14 mouse cellular contexts compared by ENCODE assay signal in the genomic region with DNA sequence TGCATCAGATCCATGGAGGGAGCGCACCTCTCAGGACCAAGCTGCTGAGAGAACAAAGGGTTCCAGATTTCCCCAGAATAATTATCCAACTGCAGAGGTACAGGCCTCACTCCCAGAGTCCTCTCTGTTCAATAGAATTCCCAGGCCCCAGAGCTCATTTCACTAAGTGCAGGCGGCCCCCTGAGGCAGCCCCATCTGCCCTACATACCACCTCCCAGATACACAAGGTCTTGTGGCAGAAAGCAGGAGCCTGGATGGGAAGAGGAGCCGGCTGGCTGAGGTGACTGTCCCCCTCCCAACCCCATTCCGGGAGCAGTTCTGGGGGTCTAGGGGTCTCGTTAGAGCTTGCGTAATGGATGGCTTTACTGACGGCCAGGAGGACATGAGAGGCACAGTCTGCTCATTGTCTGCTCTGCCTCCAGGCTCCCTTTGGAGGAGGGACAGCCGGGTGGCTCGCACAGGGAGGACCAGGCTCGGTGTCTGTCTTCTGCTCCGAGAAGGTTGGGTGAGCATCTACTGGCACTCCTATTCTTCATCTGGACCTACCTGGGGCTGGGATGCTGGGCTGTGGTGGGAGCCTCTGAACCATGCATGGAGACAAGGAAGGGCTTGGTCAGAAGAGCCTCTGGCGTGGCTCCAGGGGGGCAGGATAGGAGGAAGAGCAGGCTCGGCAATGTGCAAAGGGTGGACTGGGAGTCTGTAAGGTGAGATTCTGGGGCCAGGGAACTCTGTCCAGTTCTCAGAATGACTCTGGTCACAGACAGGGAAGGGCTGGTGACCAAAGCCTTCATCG. TPM values are rescaled to one million over a fixed set of nuclear protein-coding genes. Genes with fewer than 3 reads are reported as not detected.
DNase-seq lines count a peak whose midpoint lies in the region; ATAC-seq and TF ChIP-seq lines count a peak whose summit lies in the region.
"Had no signal": no experiment of that assay in that cellular context is flagged by ENCODE, and none has a peak within 500 bp of the region (broad histone marks: within the 10 kb centered on the region; RNA-seq: fewer than 3 reads in every experiment).

No protein-coding gene starts in this region.

- no peaks in the 10 kb centered on the region for H3K9me3 ChIP-seq in forebrain, postnatal 0 days (ENCODE audit: low read length)
- no peaks in the 10 kb centered on the region for H3K9me3 ChIP-seq in forebrain, embryonic 14.5 days (replicated peaks; ENCODE audit: control insufficient read depth, low read length)
- H3K9me3 ChIP-seq in hindbrain, embryonic 10.5 days, result no peaks in the 10 kb centered on the region
- H3K9me3 ChIP-seq in midbrain, embryonic 13.5 days, result no peaks in the 10 kb centered on the region
- H3K9me3 ChIP-seq: heart, embryonic 12.5 days; intestine, embryonic 15.5 days had no signal

- H3K36me3 ChIP-seq in forebrain, postnatal 0 days (ENCODE audit: insufficient read depth), result no peaks in the 10 kb centered on the region
- no peaks in the 10 kb centered on the region for H3K36me3 ChIP-seq in forebrain, embryonic 14.5 days (ENCODE audit: control insufficient read depth, insufficient read depth, low read length)
- H3K36me3 ChIP-seq in hindbrain, embryonic 10.5 days, result no peaks in the 10 kb centered on the region
- H3K36me3 ChIP-seq in midbrain, embryonic 13.5 days, result no peaks in the 10 kb centered on the region
- H3K36me3 ChIP-seq: heart, embryonic 12.5 days; intestine, embryonic 15.5 days had no signal

- H3K27ac ChIP-seq in forebrain, postnatal 0 days (ENCODE audit: low read depth, low read length), result peak overlapping the region; percentile 57; the same call in 1 of the 2 replicates
- H3K27ac ChIP-seq in forebrain, embryonic 14.5 days (ENCODE audit: low read depth, low read length), result no peak overlapping the region
- peak overlapping the region; percentile 26; the same call in 1 of the 2 replicates for H3K27ac ChIP-seq in cortical plate, adult 2 months (ENCODE audit: insufficient read depth, low read length)
- H3K27ac ChIP-seq in hindbrain, embryonic 10.5 days, result peak overlapping the region; percentile 80
- H3K27ac ChIP-seq in midbrain, embryonic 13.5 days, result peak overlapping the region; percentile 73
- H3K27ac ChIP-seq: intestine, embryonic 15.5 days had no signal

- H3K4me3 ChIP-seq in forebrain, postnatal 0 days (ENCODE audit: low read depth, low read length), result no peak overlapping the region
- H3K4me3 ChIP-seq in forebrain, embryonic 14.5 days (ENCODE audit: low read depth, low read length), result no peak overlapping the region
- H3K4me3 ChIP-seq in cortical plate, adult 2 months (ENCODE audit: insufficient read depth, low read length), result peak overlapping the region; percentile 16; the same call in 1 of the 2 replicates
- peak overlapping the region; percentile 16 for H3K4me3 ChIP-seq in hindbrain, embryonic 10.5 days
- H3K4me3 ChIP-seq in midbrain, embryonic 13.5 days (replicated peaks), result no peak overlapping the region
- H3K4me3 ChIP-seq: heart, embryonic 12.5 days; intestine, embryonic 15.5 days had no signal

- no peak overlapping the region for H3K4me2 ChIP-seq in forebrain, postnatal 0 days (ENCODE audit: low read depth)
- no peak overlapping the region for H3K4me2 ChIP-seq in forebrain, embryonic 14.5 days (ENCODE audit: low read length)
- 0 out of 2 replicates have a peak overlapping the region, but pooled peaks have one; percentile 2 for H3K4me2 ChIP-seq in midbrain, embryonic 13.5 days (replicated peaks)
- H3K4me2 ChIP-seq: heart, embryonic 12.5 days; intestine, embryonic 15.5 days had no signal

- H3K9ac ChIP-seq in forebrain, postnatal 0 days, result no peak overlapping the region
- no peak overlapping the region for H3K9ac ChIP-seq in forebrain, embryonic 14.5 days (ENCODE audit: low read length)
- H3K9ac ChIP-seq in midbrain, embryonic 13.5 days (replicated peaks), result no peak overlapping the region
- H3K9ac ChIP-seq: heart, embryonic 12.5 days; intestine, embryonic 15.5 days had no signal

- 55% methylated on average over 14 of the region's 14 CpGs for WGBS in forebrain, postnatal 0 days
- WGBS in forebrain, embryonic 14.5 days, result 58% methylated on average over 14 of the region's 14 CpGs
- WGBS in hindbrain, embryonic 10.5 days, result 57% methylated on average over 14 of the region's 14 CpGs
- 59% methylated on average over 14 of the region's 14 CpGs for WGBS in midbrain, embryonic 13.5 days

- no peak for TF ChIP-seq CTCF in forebrain, postnatal 0 days (IDR thresholded peaks at IDR 0.05; ENCODE audit: low read depth)
- no peak for TF ChIP-seq CTCF in cortical plate, adult 2 months (IDR thresholded peaks at IDR 0.05; ENCODE audit: extremely low read depth, insufficient read depth, low read length)

- H3K4me1 ChIP-seq in forebrain, postnatal 0 days (ENCODE audit: insufficient read depth), result 0 out of 2 replicates have a peak, but pooled peaks cover 7% of the 10 kb centered on the region
- H3K4me1 ChIP-seq in forebrain, embryonic 14.5 days (ENCODE audit: control insufficient read depth, insufficient read depth, low read length), result no peaks in the 10 kb centered on the region
- H3K4me1 ChIP-seq in cortical plate, adult 2 months (ENCODE audit: control insufficient read depth, insufficient read depth, low read length), result 0 out of 2 replicates have a peak, but pooled peaks cover 2% of the 10 kb centered on the region
- H3K4me1 ChIP-seq in hindbrain, embryonic 10.5 days (replicated peaks), result peaks cover 53% of the 10 kb centered on the region
- H3K4me1 ChIP-seq in midbrain, embryonic 13.5 days (replicated peaks), result peaks cover 22% of the 10 kb centered on the region
- H3K4me1 ChIP-seq: intestine, embryonic 15.5 days had no signal

- intact Hi-C loops in heart, postnatal 10 days (cut with DNase I), result no loop called here

- no peak for ATAC-seq in forebrain, postnatal 0 days
- no peak for ATAC-seq in forebrain, embryonic 14.5 days
- ATAC-seq in midbrain, embryonic 13.5 days, result peak; percentile 48
- ATAC-seq: intestine, embryonic 15.5 days had no signal

- DNase-seq in forebrain, postnatal 0 days, result no peak
- no peak for DNase-seq in forebrain, embryonic 14.5 days (ENCODE audit: low spot score)
- peak; percentile 31 for DNase-seq in hindbrain, embryonic 10.5 days (ENCODE audit: low spot score)
- DNase-seq in kidney, adult 9 months, result no peak
- DNase-seq in lung, postnatal 10 days, result no peak
- DNase-seq in heart, postnatal 10 days, result no peak
- DNase-seq: adrenal gland, postnatal 25 days; cerebellum, adult 9-11 months; kidney, postnatal 4 days; lung, adult 18-20 months had no signal

- no peaks in the 10 kb centered on the region for H3K27me3 ChIP-seq in forebrain, postnatal 0 days (ENCODE audit: insufficient read depth, low read length)
- no peaks in the 10 kb centered on the region for H3K27me3 ChIP-seq in forebrain, embryonic 14.5 days (replicated peaks; ENCODE audit: control insufficient read depth, insufficient read depth, low read length)
- H3K27me3 ChIP-seq in hindbrain, embryonic 10.5 days (ENCODE audit: insufficient read depth, poor library complexity, severe bottlenecking), result peaks cover 5% of the 10 kb centered on the region; the same call in 1 of the 2 replicates
- no peaks in the 10 kb centered on the region for H3K27me3 ChIP-seq in midbrain, embryonic 13.5 days
- H3K27me3 ChIP-seq: heart, embryonic 12.5 days; intestine, embryonic 15.5 days had no signal

- no peak for TF ChIP-seq POLR2A in cortical plate, adult 2 months (IDR thresholded peaks at IDR 0.05; ENCODE audit: extremely low read depth, insufficient read depth, low read length)

RNA-seq across cellular contexts. Expression of a gene that starts 39.9 kb away (rescaled TPM):
- 69.1 and 82.9 TPM in 2 replicates for total RNA-seq in forebrain, postnatal 0 days (2014; rRNA removed)
- polyA plus RNA-seq in forebrain, postnatal 0 days (2015; fragmentation: Nextera tagmentation; extraction: Ambion mirVana), result 42.8 and 43.5 TPM in 2 replicates
- polyA plus RNA-seq in forebrain, embryonic 14.5 days (2014; fragmentation: Nextera tagmentation; extraction: Ambion mirVana), result 52.2 and 57.1 TPM in 2 replicates
- polyA plus RNA-seq in cortical plate, adult 2 months (2012; rRNA removed), result 76.5 and 76.6 TPM in 2 replicates
- 104 and 125 TPM in 2 replicates for polyA plus RNA-seq in hindbrain, embryonic 10.5 days (2016; fragmentation: Nextera tagmentation; extraction: Ambion mirVana)
- 65.7 and 66.7 TPM in 2 replicates for polyA plus RNA-seq in midbrain, embryonic 13.5 days (2015; fragmentation: Nextera tagmentation; extraction: Ambion mirVana)
- total RNA-seq in heart, postnatal 10 days (2021), result 10 to 100 TPM; 82.1 to 94.6 TPM

Comparison
In these comparisons a context has a peak if more than half of its experiments do, and no peak if none do; other contexts are left out.
1. H3K4me3 ChIP-seq: peak in cortical plate, adult 2 months (single experiment) and hindbrain, embryonic 10.5 days (single experiment); none in forebrain, postnatal 0 days (single experiment), forebrain, embryonic 14.5 days (single experiment) and midbrain, embryonic 13.5 days (single experiment).